Mouse (Mus musculus) cerebellum, adult 9-11 months (tissue): ENCODE data around the gene Dusp6.

Experiments used
- DNase-seq: peaks from one replicate; pipeline ENCODE4 v3.0.0; 2022

The Dusp6 gene

DNA sequence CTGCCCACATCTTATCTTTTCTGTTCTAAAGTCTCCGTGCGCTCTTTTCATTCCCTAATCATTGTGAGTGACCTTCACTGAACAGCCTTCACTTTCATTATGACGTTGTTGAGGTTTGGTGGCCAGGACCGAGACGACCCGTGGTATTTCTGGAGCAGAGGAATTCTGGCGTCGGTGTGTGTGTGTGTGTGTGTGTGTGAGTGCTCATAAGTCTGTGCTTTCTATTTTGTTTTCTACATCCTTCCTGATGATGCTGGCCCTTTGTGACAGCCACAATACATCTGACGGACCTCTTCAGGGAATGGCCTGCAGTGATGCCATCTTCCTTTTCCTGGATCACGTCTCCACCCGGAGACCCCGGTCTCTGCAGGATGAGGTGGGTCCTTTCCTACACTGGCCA is 11.6 kb downstream of the Dusp6 start:
- no peak for DNase-seq

DNA sequence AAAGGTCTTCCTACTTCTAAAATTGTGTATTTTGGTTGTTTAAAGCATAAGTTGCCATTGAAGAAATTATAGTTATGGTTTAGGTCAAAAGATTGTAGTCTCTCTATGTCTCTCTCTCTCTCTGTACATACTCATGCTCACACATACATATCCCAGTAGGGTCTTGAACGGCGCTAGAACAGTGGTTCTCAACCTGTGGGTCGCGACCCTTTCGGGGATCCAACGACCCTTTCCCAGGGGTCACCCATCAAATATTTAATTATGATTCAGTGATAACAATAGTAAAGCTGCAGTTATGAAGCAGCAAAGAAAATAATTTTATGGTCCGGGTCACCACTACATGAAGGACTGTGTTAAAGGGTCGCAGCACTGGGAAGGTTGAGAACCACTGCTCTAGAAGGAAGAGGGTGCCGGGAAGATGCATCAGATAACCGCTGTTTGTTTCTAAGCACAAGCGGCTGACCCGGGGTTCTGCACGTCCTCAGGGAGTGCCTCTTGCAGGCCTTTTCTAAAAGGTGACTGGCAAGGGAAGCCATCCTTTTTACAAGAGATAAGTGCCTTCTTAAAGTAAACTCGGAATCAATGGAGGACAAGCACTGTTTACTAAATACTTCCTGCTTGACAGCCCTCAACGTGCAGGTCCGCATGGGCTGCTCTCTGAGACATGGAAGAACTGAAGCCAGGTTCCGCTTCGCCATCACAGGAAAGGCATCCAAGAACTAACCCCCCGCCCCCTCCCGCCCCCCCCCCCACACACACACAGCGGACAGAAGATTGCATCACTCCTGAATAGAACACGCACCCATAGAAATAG is 16.2 kb downstream of the Dusp6 start:
- no peak for DNase-seq

DNA sequence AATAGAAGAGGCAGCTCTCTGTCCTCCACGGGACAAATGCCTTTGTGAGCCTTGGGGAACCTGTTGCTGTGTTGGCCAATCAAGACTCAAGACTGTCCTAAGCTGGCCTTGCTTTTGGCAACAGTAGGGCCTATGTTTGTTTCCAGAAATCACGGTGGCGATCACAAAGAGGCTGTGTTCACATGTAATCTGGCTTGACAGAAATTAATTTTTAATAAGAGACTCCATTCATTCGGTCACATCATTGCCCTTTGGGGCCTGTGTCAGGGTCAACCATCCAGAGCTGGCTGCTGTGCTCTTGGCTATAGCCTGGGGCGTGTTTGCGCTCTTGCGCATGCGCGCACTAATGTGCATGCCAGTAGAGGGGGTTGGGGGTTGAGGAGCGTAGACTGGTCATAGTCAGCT is 21.0 kb downstream of the Dusp6 start:
- DNase-seq = no peak

DNA sequence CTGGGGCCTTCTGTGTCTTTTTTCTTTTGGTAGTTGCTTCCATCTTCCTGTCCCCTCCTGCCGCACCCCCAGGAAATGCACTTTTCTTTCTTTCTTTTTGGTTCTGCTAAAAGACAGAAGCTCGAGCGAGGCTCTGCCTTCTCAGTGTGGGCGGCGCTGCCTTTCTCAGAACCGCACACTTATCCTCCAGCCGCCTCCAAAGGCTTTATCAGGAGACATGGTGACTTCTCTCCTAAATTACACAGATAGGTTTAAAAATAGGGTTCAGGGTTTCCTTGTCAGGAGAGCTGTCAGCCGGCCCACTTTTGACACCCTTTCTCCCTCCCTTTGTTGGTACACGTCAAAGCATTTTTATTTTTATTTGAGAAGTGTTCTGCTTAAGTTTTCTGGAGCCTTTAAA is 21.9 kb downstream of the Dusp6 start:
- no peak for DNase-seq

DNA sequence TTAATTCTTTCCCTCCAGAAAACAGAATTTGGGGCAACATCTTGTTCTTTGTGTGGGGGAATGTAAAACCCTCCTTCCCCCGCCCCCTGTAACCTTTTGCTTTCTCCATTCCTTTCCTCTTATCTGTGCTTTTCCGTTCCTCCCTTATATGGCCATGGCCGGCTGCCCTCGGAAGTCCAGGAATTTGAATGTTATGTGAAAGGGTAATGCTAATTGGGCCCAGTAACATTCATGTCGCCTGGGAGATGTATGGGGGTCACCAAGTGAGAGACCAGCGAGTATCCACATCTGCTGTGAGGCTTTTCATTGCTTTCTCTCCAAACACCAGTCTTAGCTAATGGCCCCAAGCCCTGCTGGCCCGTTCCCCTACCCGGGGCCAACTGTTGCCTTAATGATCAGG is 22.7 kb downstream of the Dusp6 start:
- DNase-seq = no peak

DNA sequence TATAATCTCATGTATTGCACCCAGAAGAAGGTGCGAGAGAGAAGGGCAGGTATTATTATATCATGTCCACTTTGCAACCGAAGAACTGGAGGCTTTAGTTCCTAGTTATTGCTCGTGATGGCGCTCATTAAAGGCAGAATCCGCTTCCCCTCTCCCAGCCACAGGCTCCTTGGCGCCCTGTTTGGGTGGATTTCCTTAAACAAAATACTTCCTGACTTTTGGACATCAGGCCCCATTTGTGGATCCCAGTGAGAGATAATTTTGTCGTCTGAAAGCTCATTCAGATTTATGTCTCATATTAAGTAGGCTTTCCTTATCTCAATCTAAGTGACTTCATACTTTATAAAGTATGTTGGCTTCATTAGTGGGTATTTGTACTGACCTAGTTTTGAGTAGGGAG is 23.2 kb downstream of the Dusp6 start:
- DNase-seq = no peak

DNA sequence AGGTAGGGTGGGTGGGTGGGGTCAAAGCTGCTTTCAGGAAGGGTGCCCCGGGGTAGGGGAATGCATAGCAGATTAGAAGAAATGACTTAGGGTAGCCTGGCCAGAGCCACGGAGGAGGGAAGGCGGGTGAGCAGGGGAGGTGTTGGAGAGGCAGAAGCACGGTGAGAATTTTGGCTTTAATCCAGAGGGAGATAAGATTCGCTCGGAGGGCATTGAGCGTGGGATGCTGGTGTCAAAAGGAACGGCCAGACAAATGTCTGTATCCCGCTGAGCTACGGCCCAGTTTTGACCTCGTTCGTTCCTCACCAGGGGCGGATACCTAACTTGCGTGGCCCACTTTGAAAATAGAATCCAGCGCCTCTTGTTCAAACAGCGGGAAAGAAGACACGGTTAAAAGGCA is 23.8 kb downstream of the Dusp6 start:
- peak; percentile 46 for DNase-seq

DNA sequence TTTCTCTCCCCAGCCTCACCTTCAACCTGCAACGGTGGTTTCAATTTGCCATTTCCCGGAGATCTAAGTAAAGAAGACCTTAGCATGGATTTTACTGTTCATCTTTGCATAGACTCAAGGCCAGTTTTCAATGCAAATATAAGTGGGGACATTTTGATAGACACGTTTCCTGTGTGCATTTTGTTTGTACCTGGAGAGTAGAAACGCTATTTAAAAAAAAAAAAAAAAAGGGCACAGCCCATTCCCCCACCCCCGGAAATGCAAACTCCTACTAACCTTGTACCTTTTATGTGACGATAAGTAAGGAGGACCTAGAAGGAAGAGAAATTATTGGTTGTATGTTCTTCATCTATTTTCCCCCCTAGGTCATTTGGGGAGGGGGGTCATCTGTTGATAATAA is 24.2 kb downstream of the Dusp6 start:
- no peak for DNase-seq

DNA sequence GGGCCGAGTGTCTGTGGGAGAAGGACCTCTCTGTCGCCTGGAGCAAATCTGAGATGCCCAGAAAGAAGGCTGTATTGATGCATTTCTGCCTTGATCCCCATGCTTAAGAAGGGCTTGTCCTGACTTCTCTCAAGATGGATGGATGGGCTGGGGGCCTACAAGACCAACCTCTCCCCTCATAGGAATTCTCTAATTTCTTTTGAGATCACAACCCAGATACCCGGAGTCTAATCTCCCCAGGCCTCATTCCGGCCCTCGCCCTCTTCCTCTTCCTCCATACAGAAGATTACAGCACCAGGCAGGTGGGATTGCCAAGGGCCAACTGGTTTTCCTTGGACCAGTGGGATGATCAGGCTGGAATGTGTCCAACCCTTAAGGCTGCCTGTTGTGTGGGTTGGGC is 26.1 kb downstream of the Dusp6 start:
- no peak for DNase-seq

DNA sequence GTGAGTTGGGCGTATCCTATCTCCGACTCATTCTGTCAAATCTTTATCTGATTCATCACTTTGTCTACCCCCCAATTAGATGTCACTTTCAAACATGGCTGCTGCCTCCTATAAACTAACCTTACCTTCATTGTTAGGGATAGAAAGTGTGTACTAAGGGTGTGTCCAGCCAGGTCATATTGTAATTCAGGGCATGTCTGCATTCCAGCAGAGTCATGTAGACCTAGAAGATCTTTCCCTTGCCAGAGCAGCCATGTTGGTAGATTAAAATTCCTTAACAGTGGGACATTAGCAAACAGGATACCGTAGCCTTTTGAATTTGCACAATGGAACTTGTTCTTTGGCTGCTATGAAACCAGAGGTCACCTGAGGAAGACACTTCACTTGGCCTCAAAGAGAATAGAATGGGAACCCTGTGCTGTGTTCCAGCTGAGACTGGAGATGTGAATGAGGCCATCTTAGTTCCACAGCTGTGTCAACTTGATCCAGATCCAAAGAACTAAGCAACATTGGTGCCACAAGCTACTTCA is 30.1 kb downstream of the Dusp6 start:
- no peak for DNase-seq

DNA sequence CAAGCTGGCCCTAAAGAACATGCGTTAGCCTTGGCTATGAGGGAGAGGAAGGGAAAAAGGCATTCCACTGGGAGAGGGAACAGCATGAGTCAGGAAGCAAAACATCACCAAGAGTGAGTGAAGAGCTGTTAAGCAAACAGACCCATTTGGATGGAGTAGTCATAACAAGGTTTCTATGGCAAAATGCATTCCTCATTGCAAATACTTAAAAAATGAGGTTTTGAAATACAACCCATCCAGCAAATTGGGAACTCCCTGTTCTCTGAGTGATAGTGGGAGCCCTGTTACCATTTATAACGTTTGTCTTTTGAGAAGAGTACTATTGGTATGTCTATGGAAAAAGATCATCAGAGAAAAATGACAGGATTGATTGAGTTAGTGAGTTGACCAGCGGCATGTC is 34.7 kb downstream of the Dusp6 start:
- DNase-seq = no peak

DNA sequence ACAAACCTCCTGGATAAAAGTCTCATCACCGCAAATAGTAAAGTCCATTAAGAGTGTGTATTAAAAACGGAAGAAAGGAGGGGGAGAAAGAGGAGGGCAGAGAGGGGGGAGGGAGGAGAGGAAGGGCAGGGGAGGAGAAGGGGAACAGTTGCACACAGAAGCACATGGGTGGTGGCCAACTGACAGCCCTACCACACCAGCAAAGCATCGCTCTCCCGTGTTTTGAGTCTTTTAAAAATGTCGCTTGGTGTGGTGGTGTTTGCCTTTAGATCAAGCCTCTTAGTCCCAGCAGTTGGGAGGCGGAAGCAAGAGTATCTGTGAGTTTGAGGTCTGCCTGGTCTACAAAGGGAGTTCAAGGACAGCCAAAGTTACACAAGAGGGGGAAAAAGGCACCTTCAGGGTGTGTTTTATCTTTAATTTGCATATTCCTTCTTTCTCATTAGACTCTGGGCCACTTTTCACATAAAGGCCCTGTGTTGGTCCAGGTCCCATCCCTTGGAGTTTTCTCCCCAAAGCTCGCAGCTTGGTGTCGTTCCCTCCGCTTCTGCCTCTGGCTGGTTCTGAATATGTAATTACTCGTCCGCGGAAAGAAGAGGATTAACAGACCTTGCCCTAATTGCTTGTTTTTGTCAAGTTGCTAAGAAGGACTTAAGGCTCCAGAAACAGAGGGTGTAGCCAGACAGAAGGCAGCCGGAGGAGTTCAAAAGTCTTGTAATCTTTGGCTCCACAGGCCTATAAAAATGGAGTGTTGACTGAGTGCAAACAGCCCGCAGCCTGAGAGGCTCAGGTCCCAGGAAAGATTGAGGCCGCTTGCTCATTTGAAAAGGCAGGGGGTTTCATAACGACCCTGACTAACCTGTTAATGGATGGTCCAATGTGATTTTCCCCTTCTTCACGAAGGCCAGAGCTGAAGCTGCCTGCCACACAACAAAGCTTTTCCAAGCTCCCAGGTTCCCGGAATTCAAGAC is 35.6 kb downstream of the Dusp6 start:
- no peak for DNase-seq

DNA sequence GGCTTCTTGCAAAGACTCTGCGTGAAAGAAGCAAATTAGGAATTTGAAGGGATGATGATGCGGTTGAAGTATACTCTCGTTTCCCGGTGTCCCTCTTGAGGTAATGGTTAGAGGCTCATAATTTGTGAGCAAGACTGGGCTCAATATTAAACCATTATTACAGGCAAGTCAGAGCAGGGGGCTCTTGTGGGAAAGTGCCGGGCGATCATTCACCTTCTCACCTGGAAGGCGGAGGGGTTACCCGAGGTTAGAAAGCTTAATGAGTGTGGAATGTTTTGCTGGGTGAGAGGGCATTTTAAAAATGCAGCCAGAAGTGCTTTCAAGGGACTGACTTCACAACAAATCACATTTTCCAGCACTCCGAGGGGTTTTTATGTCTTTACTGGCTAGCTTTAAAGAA is 36.3 kb downstream of the Dusp6 start:
- DNase-seq = no peak

DNA sequence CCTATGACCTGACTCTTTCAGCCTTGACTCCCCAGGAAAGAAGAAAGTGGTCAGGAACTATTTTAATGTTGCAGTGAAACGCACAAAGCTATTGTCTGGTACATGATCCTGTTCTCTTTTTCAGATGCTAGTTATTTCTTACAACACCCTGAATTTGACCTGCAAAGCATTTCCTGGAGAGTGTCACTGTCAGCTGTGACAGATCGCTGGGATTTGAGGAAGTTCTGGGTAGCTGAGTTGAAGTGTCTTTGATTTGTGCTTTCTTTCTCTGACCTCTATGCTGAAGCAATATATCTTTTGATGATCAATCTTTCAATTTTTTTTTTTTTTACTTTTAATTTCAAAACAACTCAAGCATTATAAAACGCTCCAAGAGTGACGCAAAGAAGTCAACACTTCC is 39.0 kb downstream of the Dusp6 start:
- no peak for DNase-seq

DNA sequence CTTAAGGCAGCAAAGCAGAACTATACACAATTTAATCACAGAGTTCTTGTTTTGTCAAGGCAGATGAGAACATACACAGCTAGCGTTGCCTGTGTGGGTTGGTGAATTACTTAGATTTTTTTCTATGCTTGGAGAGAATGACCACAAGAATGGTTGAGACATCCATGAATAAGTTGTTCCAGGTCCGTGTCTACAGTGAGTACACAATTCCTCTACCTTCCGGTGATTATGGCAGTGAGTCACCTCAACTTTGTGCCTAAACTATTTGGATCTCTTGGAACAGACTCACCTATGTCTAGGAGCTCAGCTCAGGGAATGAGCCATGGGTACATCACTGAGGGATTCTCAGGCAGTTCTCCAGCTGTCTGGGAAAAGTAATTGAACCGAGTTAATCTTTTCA is 45.8 kb downstream of the Dusp6 start:
- no peak for DNase-seq

DNA sequence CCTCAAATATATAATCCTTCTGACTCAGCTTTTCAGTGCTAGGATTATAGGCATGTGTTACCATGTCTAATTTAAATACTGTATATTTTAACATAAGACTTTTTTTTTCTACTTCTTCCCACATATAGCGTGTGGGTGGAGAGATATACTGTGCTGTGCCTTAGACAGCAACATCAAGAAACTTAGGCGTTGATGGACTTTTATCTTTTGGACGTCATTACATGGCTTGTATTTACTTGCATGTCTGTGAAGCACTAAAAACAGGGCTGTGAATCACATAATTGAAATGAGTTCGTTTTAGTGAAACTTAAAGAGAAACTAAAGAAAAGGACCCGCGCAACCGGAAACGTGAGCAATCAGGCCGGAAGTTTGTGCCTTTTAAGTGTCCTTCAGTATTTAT is 46.6 kb downstream of the Dusp6 start:
- no peak for DNase-seq

DNA sequence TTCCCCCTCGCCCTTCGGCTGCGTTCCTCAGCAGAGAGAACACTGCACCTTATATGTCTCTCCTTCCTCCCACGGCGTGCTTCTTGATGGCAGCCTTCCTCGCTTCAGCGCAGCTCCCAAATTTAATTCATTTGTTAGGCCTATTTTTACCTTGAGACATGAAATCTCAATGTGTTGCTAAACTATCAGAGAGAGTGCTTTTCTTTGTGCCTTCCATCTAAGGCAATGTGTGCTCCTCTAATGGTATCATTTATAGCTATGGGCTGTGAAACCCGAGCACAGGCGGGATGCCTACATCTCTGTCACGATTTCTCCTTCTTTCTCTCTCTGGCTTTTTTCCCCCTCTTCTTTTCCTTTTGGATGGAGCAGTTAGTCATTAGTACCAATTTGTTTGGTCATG is 47.2 kb downstream of the Dusp6 start:
- DNase-seq = no peak

DNA sequence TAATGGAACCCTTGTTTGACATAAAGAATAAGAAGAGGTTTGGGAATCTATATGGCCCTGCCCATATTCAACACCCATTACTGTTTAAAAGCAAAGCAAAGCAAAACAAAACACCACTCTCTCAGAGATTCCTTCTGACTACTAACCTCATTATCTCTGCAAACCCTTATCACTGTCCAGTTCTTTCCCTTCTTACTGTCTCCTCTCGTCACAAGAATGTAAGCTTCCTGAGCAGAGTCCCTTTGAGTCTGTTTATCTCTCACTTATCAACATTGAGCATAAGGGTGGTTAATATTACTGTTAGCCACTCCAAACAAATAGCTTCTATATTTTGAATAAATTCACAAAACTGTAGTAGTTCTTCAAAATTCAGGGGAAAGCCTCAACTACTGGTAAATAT is 48.9 kb downstream of the Dusp6 start:
- no peak for DNase-seq

DNA sequence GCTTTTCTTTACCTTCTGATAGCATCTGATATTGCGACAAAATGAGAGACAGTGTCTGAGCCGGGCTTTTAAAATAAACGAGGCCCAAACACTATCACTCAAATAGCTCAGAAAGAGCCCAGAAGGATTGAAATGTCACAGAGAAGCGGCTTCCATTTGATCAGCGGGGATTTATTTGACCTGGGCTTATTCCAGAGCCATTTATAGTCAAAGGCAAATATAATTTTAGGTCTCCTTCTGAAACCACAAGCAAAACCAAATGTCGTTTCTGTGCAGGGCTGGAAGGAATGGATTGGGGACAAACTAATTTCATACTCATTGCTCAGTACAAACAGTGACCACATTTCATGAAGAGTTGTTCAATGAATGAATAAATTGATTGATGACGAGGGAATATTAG is 51.3 kb downstream of the Dusp6 start:
- no peak for DNase-seq

DNA sequence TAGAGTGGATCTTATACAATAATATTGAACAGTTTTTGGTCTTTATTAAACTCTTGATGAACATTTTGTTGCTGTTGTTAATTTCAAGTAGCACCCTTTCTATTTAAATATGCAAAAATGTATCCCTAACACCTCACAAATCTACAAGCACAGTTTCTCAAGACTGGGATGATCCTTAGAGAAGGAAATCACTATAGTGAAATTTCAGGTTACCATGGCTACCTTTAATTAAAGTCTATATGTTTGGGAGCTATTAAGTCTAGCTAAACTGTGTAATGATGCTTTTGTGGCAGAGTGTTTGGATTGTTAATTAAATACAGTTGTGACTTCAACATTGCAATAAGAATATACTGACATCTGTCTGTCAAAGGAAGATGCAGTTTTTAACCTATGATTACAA is 54.0 kb downstream of the Dusp6 start:
- no peak for DNase-seq
